Mouse (Mus musculus) embryonic facial prominence, embryonic 12.5 days (tissue): ENCODE data around the gene Spcs3. TPM values are rescaled to one million over a fixed set of nuclear protein-coding genes. Genes with fewer than 3 reads are reported as not detected.
"Not testable (repeated sequence)": the region's sequence is repeated elsewhere in the genome, so short reads cannot be mapped to it uniquely, and the experiment has no call there.

Experiments
- ATAC-seq: fragments of 200-750 bp; cut with Nextera tagmentation; 2 replicates; pipeline ENCODE4 v1.8.0; 2017; ENCODE audit not compliant: insufficient number of reproducible peaks, insufficient read depth, low FRiP score, low TSS enrichment
- H3K27ac ChIP-seq: fragments of 300-500 bp; sonication (generic); 2 replicates; pipeline ENCODE4 v1.5.1; 2016; ENCODE audit warnings: mild to moderate bottlenecking
- H3K27me3 ChIP-seq: fragments of 300-500 bp; sonication (generic); 2 replicates; pipeline ENCODE4 v1.6.1; 2016; ENCODE audit warnings: mild to moderate bottlenecking, moderate library complexity
- H3K36me3 ChIP-seq: fragments of 300-500 bp; sonication (generic); 2 replicates; pipeline ENCODE4 v1.6.1; 2016; ENCODE audit warnings: mild to moderate bottlenecking
- H3K4me1 ChIP-seq: fragments of 300-500 bp; sonication (generic); 2 replicates; pipeline ENCODE4 v1.6.1; 2016
- H3K4me2 ChIP-seq: fragments of 300-500 bp; sonication (generic); replicated peaks from 2 replicates; pipeline ENCODE4 v1.6.1; 2016; ENCODE audit warnings: mild to moderate bottlenecking, moderate library complexity
- H3K4me3 ChIP-seq: fragments of 300-500 bp; sonication (generic); 2 replicates; pipeline ENCODE4 v1.5.1; 2016; ENCODE audit warnings: mild to moderate bottlenecking
- H3K9ac ChIP-seq: fragments of 300-500 bp; sonication (generic); 2 replicates; pipeline ENCODE4 v1.6.1; 2016; ENCODE audit warnings: mild to moderate bottlenecking, moderate library complexity
- H3K9me3 ChIP-seq: fragments of 300-500 bp; sonication (generic); 2 replicates; pipeline ENCODE4 v1.6.1; 2016; ENCODE audit warnings: mild to moderate bottlenecking, moderate library complexity
- WGBS: fragments of 180-500 bp; shearing (Covaris S2); methylation state at CpG from one replicate; pipeline ENCODE4 v1.1.7; 2016; 5-methylcytosine and 5-hydroxymethylcytosine counted together
- polyA plus RNA-seq: library from polyadenylated mRNA; unstranded; fragments of >200 nt; fragmentation: Nextera tagmentation; extraction: Ambion mirVana; gene quantifications from 2 replicates; pipeline ENCODE4 v1.2.1, GENCODE M21; 2016

The Spcs3 gene
- polyA plus RNA-seq, 1 experiment from 2014 or later: 93.6 TPM

GRCm38 (mm10) chr8:54535172-54535571, 5.4 kb upstream of the Spcs3 start:
- no peak for ATAC-seq
- H3K9me3 ChIP-seq: no peaks in the 10 kb centered on the region
- H3K4me1 ChIP-seq: no peaks in the 10 kb centered on the region
- no peak overlapping the region for H3K4me3 ChIP-seq
- no peaks in the 10 kb centered on the region for H3K36me3 ChIP-seq
- WGBS: 88% methylated on average over 5 of the region's 5 CpGs
- no peaks in the 10 kb centered on the region for H3K27me3 ChIP-seq
- H3K4me2 ChIP-seq: no peak overlapping the region
- no peak overlapping the region for H3K27ac ChIP-seq
- H3K9ac ChIP-seq: no peak overlapping the region

- H3K9me3 ChIP-seq: no peaks in the 10 kb centered on the region
- no peak for ATAC-seq
- H3K36me3 ChIP-seq: 0 out of 2 replicates have a peak, but pooled peaks cover 7% of the 10 kb centered on the region
- peak overlapping the region; percentile 88 for H3K4me3 ChIP-seq
- no peak overlapping the region for H3K27ac ChIP-seq
- H3K9ac ChIP-seq: peak overlapping the region; percentile 91
- H3K4me1 ChIP-seq: peaks cover 9% of the 10 kb centered on the region; the same call in 1 of the 2 replicates
- 46% methylated on average over 7 of the region's 7 CpGs for WGBS
- peak overlapping the region; percentile 51 for H3K4me2 ChIP-seq
- no peaks in the 10 kb centered on the region for H3K27me3 ChIP-seq
Measured at GRCm38 (mm10) chr8:54528571-54528970, 1.2 kb downstream of the Spcs3 start.

- Histone ChIP-seq H3K4me2 (no peak overlapping the region), H3K36me3 (0 out of 2 replicates have a peak, but pooled peaks cover 7% of the 10 kb centered on the region), H3K4me3 (no peak overlapping the region), H3K27ac (no peak overlapping the region), H3K9me3 (no peaks in the 10 kb centered on the region), H3K4me1 (peaks cover 9% of the 10 kb centered on the region; the same call in 1 of the 2 replicates), H3K27me3 (no peaks in the 10 kb centered on the region), H3K9ac (no peak overlapping the region)
- ATAC-seq: no peak
- 94% methylated on average over 6 of the region's 6 CpGs for whole genome bisulfite sequencing
Measured at GRCm38 (mm10) chr8:54526700-54527099, 3.1 kb downstream of the Spcs3 start.

GRCm38 (mm10) chr8:54525606-54526005, 4.2 kb downstream of the Spcs3 start:
- Histone ChIP-seq H3K36me3 (peaks cover 16% of the 10 kb centered on the region), H3K4me1 (peaks cover 9% of the 10 kb centered on the region; the same call in 1 of the 2 replicates), H3K9me3 (no peaks in the 10 kb centered on the region), H3K4me2 (no peak overlapping the region), H3K9ac (no peak overlapping the region), H3K27me3 (no peaks in the 10 kb centered on the region), H3K27ac (no peak overlapping the region), H3K4me3 (no peak overlapping the region)
- no peak for ATAC-seq
- 90% methylated on average over 2 of the region's 2 CpGs for WGBS

- H3K4me2 ChIP-seq: no peak overlapping the region
- WGBS: 86% methylated on average over 4 of the region's 4 CpGs
- H3K9ac ChIP-seq: no peak overlapping the region
- peaks cover 14% of the 10 kb centered on the region for H3K36me3 ChIP-seq
- H3K4me1 ChIP-seq: no peaks in the 10 kb centered on the region
- H3K27ac ChIP-seq: no peak overlapping the region
- H3K4me3 ChIP-seq: no peak overlapping the region
- no peaks in the 10 kb centered on the region for H3K27me3 ChIP-seq
- ATAC-seq: no peak
- no peaks in the 10 kb centered on the region for H3K9me3 ChIP-seq
Measured at GRCm38 (mm10) chr8:54520516-54520915, 9.3 kb downstream of the Spcs3 start.

- 78% methylated on average over 10 of the region's 10 CpGs for WGBS
- H3K9me3 ChIP-seq: no peaks in the 10 kb centered on the region
- no peak overlapping the region for H3K4me2 ChIP-seq
- no peaks in the 10 kb centered on the region for H3K27me3 ChIP-seq
- no peak for ATAC-seq
- peaks cover 11% of the 10 kb centered on the region for H3K36me3 ChIP-seq
- no peak overlapping the region for H3K4me3 ChIP-seq
- H3K4me1 ChIP-seq: no peaks in the 10 kb centered on the region
- no peak overlapping the region for H3K9ac ChIP-seq
- no peak overlapping the region for H3K27ac ChIP-seq
Measured at GRCm38 (mm10) chr8:54518756-54519460, 10.9 kb downstream of the Spcs3 start.

- ATAC-seq, H3K27ac ChIP-seq, H3K9me3 ChIP-seq, H3K9ac ChIP-seq, H3K36me3 ChIP-seq, H3K4me3 ChIP-seq, H3K4me1 ChIP-seq, H3K4me2 ChIP-seq, H3K27me3 ChIP-seq: not testable (repeated sequence)
- WGBS: 83% methylated on average over 5 of the region's 5 CpGs
Measured at GRCm38 (mm10) chr8:54512200-54512599, 17.6 kb downstream of the Spcs3 start.

GRCm38 (mm10) chr8:54511791-54512190, 18.0 kb downstream of the Spcs3 start:
- WGBS: 85% methylated on average over 3 of the region's 3 CpGs
- no peaks in the 10 kb centered on the region for H3K27me3 ChIP-seq
- no peaks in the 10 kb centered on the region for H3K9me3 ChIP-seq
- H3K9ac ChIP-seq: no peak overlapping the region
- H3K4me2 ChIP-seq: no peak overlapping the region
- no peak overlapping the region for H3K4me3 ChIP-seq
- H3K27ac ChIP-seq: no peak overlapping the region
- H3K4me1 ChIP-seq: no peaks in the 10 kb centered on the region
- no peaks in the 10 kb centered on the region for H3K36me3 ChIP-seq
- no peak for ATAC-seq

- peak overlapping the region; percentile 72 for H3K4me2 ChIP-seq
- no peak overlapping the region for H3K27ac ChIP-seq
- H3K9me3 ChIP-seq: no peaks in the 10 kb centered on the region
- H3K4me3 ChIP-seq: peak overlapping the region; percentile 36
- no peaks in the 10 kb centered on the region for H3K27me3 ChIP-seq
- peak; percentile 75; the same call in 1 of the 2 replicates for ATAC-seq
- H3K4me1 ChIP-seq: no peaks in the 10 kb centered on the region
- peak overlapping the region; percentile 30; the same call in 1 of the 2 replicates for H3K9ac ChIP-seq
- no peaks in the 10 kb centered on the region for H3K36me3 ChIP-seq
- 7% methylated on average over 10 of the region's 10 CpGs for WGBS
Measured at GRCm38 (mm10) chr8:54509221-54509721, 20.5 kb downstream of the Spcs3 start.

- ATAC-seq: no peak
- Histone ChIP-seq H3K27me3 (no peaks in the 10 kb centered on the region), H3K4me2 (peak overlapping the region; percentile 72), H3K9me3 (no peaks in the 10 kb centered on the region), H3K4me3 (peak overlapping the region; percentile 36), H3K9ac (peak overlapping the region; percentile 30; the same call in 1 of the 2 replicates), H3K36me3 (no peaks in the 10 kb centered on the region), H3K27ac (no peak overlapping the region), H3K4me1 (no peaks in the 10 kb centered on the region)
- whole genome bisulfite sequencing: 8% methylated on average over 9 of the region's 11 CpGs
Measured at GRCm38 (mm10) chr8:54508814-54509213, 21.0 kb downstream of the Spcs3 start.

GRCm38 (mm10) chr8:54508096-54508456, 21.7 kb downstream of the Spcs3 start:
- no peak overlapping the region for H3K4me2 ChIP-seq
- no peaks in the 10 kb centered on the region for H3K36me3 ChIP-seq
- 15% methylated on average over 1 of the region's 1 CpGs for WGBS
- no peaks in the 10 kb centered on the region for H3K9me3 ChIP-seq
- no peak overlapping the region for H3K27ac ChIP-seq
- no peak overlapping the region for H3K4me3 ChIP-seq
- no peak overlapping the region for H3K9ac ChIP-seq
- no peaks in the 10 kb centered on the region for H3K4me1 ChIP-seq
- H3K27me3 ChIP-seq: no peaks in the 10 kb centered on the region
- no peak for ATAC-seq

- no peaks in the 10 kb centered on the region for H3K27me3 ChIP-seq
- no peaks in the 10 kb centered on the region for H3K36me3 ChIP-seq
- 25% methylated on average over 6 of the region's 6 CpGs for WGBS
- H3K4me1 ChIP-seq: no peaks in the 10 kb centered on the region
- H3K9me3 ChIP-seq: no peaks in the 10 kb centered on the region
- H3K4me3 ChIP-seq: no peak overlapping the region
- ATAC-seq: no peak; the same call in 1 of the 2 replicates
- no peak overlapping the region for H3K4me2 ChIP-seq
- no peak overlapping the region for H3K27ac ChIP-seq
- no peak overlapping the region for H3K9ac ChIP-seq
Measured at GRCm38 (mm10) chr8:54507428-54508095, 22.2 kb downstream of the Spcs3 start.
